13 mouse cellular contexts compared by ENCODE assay signal in genomic region chr4:141271721-141272120, GRCm38 (mm10). TPM values are rescaled to one million over a fixed set of nuclear protein-coding genes. Genes with fewer than 3 reads are reported as not detected.
DNase-seq lines count a peak whose midpoint lies in the region; ATAC-seq and TF ChIP-seq lines count a peak whose summit lies in the region.
"Had no signal": no experiment of that assay in that cellular context is flagged by ENCODE, and none has a peak within 500 bp of the region (broad histone marks: within the 10 kb centered on the region; RNA-seq: fewer than 3 reads in every experiment).

No protein-coding gene starts in this region.

- H3K27ac ChIP-seq in forebrain, embryonic 10.5 days: 0 out of 2 replicates have a peak overlapping the region, but pooled peaks have one; percentile 30
- no peak overlapping the region for H3K27ac ChIP-seq in forebrain, embryonic 11.5 days (ENCODE audit: low read depth, low read length)
- peak overlapping the region; percentile 65 for H3K27ac ChIP-seq in bone marrow, adult 2 months (ENCODE audit: control insufficient read depth, insufficient read depth, low read depth, low read length, poor library complexity)
- H3K27ac ChIP-seq in liver, embryonic 16.5 days (ENCODE audit: low read length): no peak overlapping the region
- H3K27ac ChIP-seq: forebrain, embryonic 12.5 days had no signal

- peaks cover 3% of the 10 kb centered on the region; the same call in 1 of the 2 replicates for H3K9me3 ChIP-seq in forebrain, embryonic 10.5 days
- H3K9me3 ChIP-seq in forebrain, embryonic 11.5 days (ENCODE audit: control insufficient read depth, low read length): no peaks in the 10 kb centered on the region
- no peaks in the 10 kb centered on the region for H3K9me3 ChIP-seq in liver, embryonic 16.5 days (replicated peaks; ENCODE audit: control insufficient read depth, low read length)

- H3K27me3 ChIP-seq in forebrain, embryonic 10.5 days (ENCODE audit: poor library complexity, severe bottlenecking): peaks cover 51% of the 10 kb centered on the region
- H3K27me3 ChIP-seq in forebrain, embryonic 11.5 days (ENCODE audit: control insufficient read depth, insufficient read depth, low read length): no peaks in the 10 kb centered on the region
- H3K27me3 ChIP-seq in liver, embryonic 16.5 days (ENCODE audit: control insufficient read depth, insufficient read depth, low read depth, low read length): no peaks in the 10 kb centered on the region
- H3K27me3 ChIP-seq: Patski had no signal

- no peak for TF ChIP-seq POLR2A in bone marrow, adult 2 months (IDR thresholded peaks at IDR 0.05; ENCODE audit: borderline replicate concordance, control insufficient read depth, low read depth, low read length)

- 91% methylated on average over 6 of the region's 6 CpGs for WGBS in forebrain, embryonic 10.5 days
- WGBS in forebrain, embryonic 11.5 days: 90% methylated on average over 6 of the region's 6 CpGs
- WGBS in bone marrow, adult 2 months: 12% methylated on average over 6 of the region's 6 CpGs
- 26% methylated on average over 6 of the region's 6 CpGs for WGBS in liver, embryonic 16.5 days (ENCODE audit: insufficient replicate concordance)

- no peak overlapping the region for H3K9ac ChIP-seq in forebrain, embryonic 11.5 days (ENCODE audit: low read length)
- no peak overlapping the region for H3K9ac ChIP-seq in liver, embryonic 16.5 days (ENCODE audit: low read depth, low read length)
- H3K9ac ChIP-seq: forebrain, embryonic 12.5 days had no signal

- peaks cover 41% of the 10 kb centered on the region for H3K4me1 ChIP-seq in forebrain, embryonic 10.5 days
- H3K4me1 ChIP-seq in forebrain, embryonic 11.5 days (replicated peaks; ENCODE audit: control insufficient read depth, insufficient read depth, low read length): 0 out of 2 replicates have a peak, but pooled peaks cover 2% of the 10 kb centered on the region
- peaks cover 4% of the 10 kb centered on the region for H3K4me1 ChIP-seq in bone marrow, adult 2 months (ENCODE audit: control insufficient read depth, insufficient read depth, low read length)
- H3K4me1 ChIP-seq in liver, embryonic 16.5 days (ENCODE audit: control insufficient read depth, low read depth, low read length): no peaks in the 10 kb centered on the region

- ATAC-seq in forebrain, embryonic 11.5 days (replicated peaks; ENCODE audit: low FRiP score): no peak
- ATAC-seq in liver, embryonic 16.5 days (ENCODE audit: low read depth): peak; percentile 11; the same call in 1 of the 2 replicates
- peak; percentile 46 for ATAC-seq in megakaryocyte, adult 5-6 weeks (ENCODE audit: poor library complexity, severe bottlenecking)
- ATAC-seq in megakaryocyte-erythroid progenitor cell, adult 5-6 weeks (replicated peaks; ENCODE audit: low FRiP score, low TSS enrichment, poor library complexity, severe bottlenecking): no peak
- ATAC-seq: Patski had no signal

- no peak overlapping the region for H3K4me3 ChIP-seq in forebrain, embryonic 10.5 days
- no peak overlapping the region for H3K4me3 ChIP-seq in forebrain, embryonic 11.5 days (ENCODE audit: low read depth, low read length)
- H3K4me3 ChIP-seq in bone marrow, adult 2 months (replicated peaks; ENCODE audit: control insufficient read depth, low read depth, low read length): no peak overlapping the region
- H3K4me3 ChIP-seq in liver, embryonic 16.5 days (ENCODE audit: low read depth, low read length): no peak overlapping the region
- H3K4me3 ChIP-seq: forebrain, embryonic 12.5 days had no signal

- no peak for DNase-seq in forebrain, embryonic 10.5 days (ENCODE audit: extremely low spot score, low spot score)
- no peak for DNase-seq in forebrain, embryonic 11.5 days (ENCODE audit: low spot score)
- DNase-seq in left cerebral cortex, adult 11 months (ENCODE audit: low spot score): no peak
- no peak for DNase-seq in heart, postnatal 14 days
- DNase-seq: B cell, adult 2 months; gastrocnemius, postnatal 14 days had no signal

- no peak overlapping the region for H3K4me2 ChIP-seq in forebrain, embryonic 11.5 days (ENCODE audit: low read depth, low read length, severe bottlenecking)
- H3K4me2 ChIP-seq in liver, embryonic 16.5 days (ENCODE audit: low read depth, low read length): no peak overlapping the region
- H3K4me2 ChIP-seq: forebrain, embryonic 12.5 days had no signal

- no peaks in the 10 kb centered on the region for H3K36me3 ChIP-seq in forebrain, embryonic 10.5 days (replicated peaks)
- H3K36me3 ChIP-seq in forebrain, embryonic 11.5 days (ENCODE audit: control insufficient read depth, insufficient read depth, low read length): no peaks in the 10 kb centered on the region
- H3K36me3 ChIP-seq in liver, embryonic 16.5 days (ENCODE audit: control insufficient read depth, insufficient read depth): no peaks in the 10 kb centered on the region
- H3K36me3 ChIP-seq: forebrain, embryonic 12.5 days had no signal

- intact Hi-C loops in heart, postnatal 14 days (cut with DNase I): no loop called here

- TF ChIP-seq CTCF in bone marrow, adult 2 months (IDR thresholded peaks at IDR 0.05; ENCODE audit: control insufficient read depth, insufficient read depth, low read length): no peak

RNA-seq across cellular contexts. Expression of gene Epha2, which starts 29.3 kb away (rescaled TPM):
- polyA plus RNA-seq in forebrain, embryonic 10.5 days (2016; fragmentation: Nextera tagmentation; extraction: Ambion mirVana): 3.3 and 3.7 TPM in 2 replicates
- polyA plus RNA-seq in forebrain, embryonic 11.5 days (2014; fragmentation: Nextera tagmentation; extraction: Ambion mirVana): 1.3 and 2.3 TPM in 2 replicates
- 5.7 and 14.2 TPM in 2 replicates for polyA plus RNA-seq in bone marrow, adult 2 months (2011; ENCODE audit: insufficient read depth, insufficient read length, low replicate concordance, missing spikeins)
- polyA plus RNA-seq in liver, embryonic 16.5 days (2015; fragmentation: Nextera tagmentation; extraction: Ambion mirVana): 0.53 and 0.93 TPM in 2 replicates
- total RNA-seq in megakaryocyte, adult 5-6 weeks (2015): 1.1 TPM in 2 replicates
- 1.3 and 2.1 TPM in 2 replicates for total RNA-seq in megakaryocyte, adult 5-6 weeks (2017)
- 0.30 and 1.2 TPM in 2 replicates for total RNA-seq in megakaryocyte-erythroid progenitor cell, adult 5-6 weeks (2014; fragmentation: Nextera tagmentation)
- not detected in 2 replicates for total RNA-seq in megakaryocyte-erythroid progenitor cell, adult 5-6 weeks (2017)
- total RNA-seq in heart, postnatal 14 days (2021): 1 to 10 TPM; 8.0 to 8.9 TPM
- total RNA-seq: hematopoietic stem cell, adult 5-6 weeks had no signal

RNA-seq across cellular contexts. Expression of gene Arhgef19, which starts 32.4 kb away (rescaled TPM):
- polyA plus RNA-seq in forebrain, embryonic 10.5 days (2016; fragmentation: Nextera tagmentation; extraction: Ambion mirVana): 1.3 and 2.2 TPM in 2 replicates
- 1.5 and 1.6 TPM in 2 replicates for polyA plus RNA-seq in forebrain, embryonic 11.5 days (2014; fragmentation: Nextera tagmentation; extraction: Ambion mirVana)
- 1.1 TPM in 1 of 2 replicates, not detected in the other for polyA plus RNA-seq in bone marrow, adult 2 months (2011; ENCODE audit: insufficient read depth, insufficient read length, low replicate concordance, missing spikeins)
- polyA plus RNA-seq in liver, embryonic 16.5 days (2015; fragmentation: Nextera tagmentation; extraction: Ambion mirVana): 1.1 and 1.3 TPM in 2 replicates
- total RNA-seq in megakaryocyte, adult 5-6 weeks (2015): not detected in 2 replicates
- not detected in 2 replicates for total RNA-seq in megakaryocyte, adult 5-6 weeks (2017)
- not detected in 2 replicates for total RNA-seq in megakaryocyte-erythroid progenitor cell, adult 5-6 weeks (2014; fragmentation: Nextera tagmentation)
- total RNA-seq in megakaryocyte-erythroid progenitor cell, adult 5-6 weeks (2017): not detected in 2 replicates
- total RNA-seq in heart, postnatal 14 days (2021): 10 to 100 TPM; 20.7 TPM
- total RNA-seq: hematopoietic stem cell, adult 5-6 weeks had no signal

RNA-seq across cellular contexts. Expression of gene Rsg1, which starts 58.0 kb away (rescaled TPM):
- polyA plus RNA-seq in forebrain, embryonic 10.5 days (2016; fragmentation: Nextera tagmentation; extraction: Ambion mirVana): 7.3 and 7.8 TPM in 2 replicates
- 5.8 and 7.8 TPM in 2 replicates for polyA plus RNA-seq in forebrain, embryonic 11.5 days (2014; fragmentation: Nextera tagmentation; extraction: Ambion mirVana)
- 2.1 TPM in 1 of 2 replicates, not detected in the other for polyA plus RNA-seq in bone marrow, adult 2 months (2011; ENCODE audit: insufficient read depth, insufficient read length, low replicate concordance, missing spikeins)
- polyA plus RNA-seq in liver, embryonic 16.5 days (2015; fragmentation: Nextera tagmentation; extraction: Ambion mirVana): 0.99 and 1.6 TPM in 2 replicates
- total RNA-seq in megakaryocyte, adult 5-6 weeks (2015): not detected in 2 replicates
- 0.77 and 0.95 TPM in 2 replicates for total RNA-seq in megakaryocyte, adult 5-6 weeks (2017)
- 0.81 and 10.9 TPM in 2 replicates for total RNA-seq in megakaryocyte-erythroid progenitor cell, adult 5-6 weeks (2014; fragmentation: Nextera tagmentation)
- 3.2 TPM in 1 of 2 replicates, not detected in the other for total RNA-seq in megakaryocyte-erythroid progenitor cell, adult 5-6 weeks (2017)
- total RNA-seq in heart, postnatal 14 days (2021): under 1 TPM; 0.68 to 0.86 TPM

Comparison
In these comparisons a context has a peak if more than half of its experiments do, and no peak if none do; other contexts are left out.
1. H3K27ac ChIP-seq: peak in forebrain, embryonic 10.5 days (single experiment) and bone marrow, adult 2 months (single experiment); none in forebrain, embryonic 11.5 days (single experiment) and liver, embryonic 16.5 days (single experiment).
2. ATAC-seq: peak in liver, embryonic 16.5 days (single experiment) and megakaryocyte, adult 5-6 weeks (single experiment); none in forebrain, embryonic 11.5 days (single experiment) and megakaryocyte-erythroid progenitor cell, adult 5-6 weeks (single experiment).